Mouse (Mus musculus) bone marrow macrophage, adult 2 months (primary cell): ENCODE data around the gene Slc18b1.

Source experiments
- CTCF ChIP-seq: IDR thresholded peaks from 2 replicates; pipeline ENCODE4 v1.5.1; 2012; ENCODE audit warnings: low read depth, mild to moderate bottlenecking, low read length, moderate library complexity
- POLR2A ChIP-seq: IDR thresholded peaks from 2 replicates; pipeline ENCODE4 v1.6.1; 2012; ENCODE audit warnings: mild to moderate bottlenecking, low read depth, low read length, borderline replicate concordance

DNA sequence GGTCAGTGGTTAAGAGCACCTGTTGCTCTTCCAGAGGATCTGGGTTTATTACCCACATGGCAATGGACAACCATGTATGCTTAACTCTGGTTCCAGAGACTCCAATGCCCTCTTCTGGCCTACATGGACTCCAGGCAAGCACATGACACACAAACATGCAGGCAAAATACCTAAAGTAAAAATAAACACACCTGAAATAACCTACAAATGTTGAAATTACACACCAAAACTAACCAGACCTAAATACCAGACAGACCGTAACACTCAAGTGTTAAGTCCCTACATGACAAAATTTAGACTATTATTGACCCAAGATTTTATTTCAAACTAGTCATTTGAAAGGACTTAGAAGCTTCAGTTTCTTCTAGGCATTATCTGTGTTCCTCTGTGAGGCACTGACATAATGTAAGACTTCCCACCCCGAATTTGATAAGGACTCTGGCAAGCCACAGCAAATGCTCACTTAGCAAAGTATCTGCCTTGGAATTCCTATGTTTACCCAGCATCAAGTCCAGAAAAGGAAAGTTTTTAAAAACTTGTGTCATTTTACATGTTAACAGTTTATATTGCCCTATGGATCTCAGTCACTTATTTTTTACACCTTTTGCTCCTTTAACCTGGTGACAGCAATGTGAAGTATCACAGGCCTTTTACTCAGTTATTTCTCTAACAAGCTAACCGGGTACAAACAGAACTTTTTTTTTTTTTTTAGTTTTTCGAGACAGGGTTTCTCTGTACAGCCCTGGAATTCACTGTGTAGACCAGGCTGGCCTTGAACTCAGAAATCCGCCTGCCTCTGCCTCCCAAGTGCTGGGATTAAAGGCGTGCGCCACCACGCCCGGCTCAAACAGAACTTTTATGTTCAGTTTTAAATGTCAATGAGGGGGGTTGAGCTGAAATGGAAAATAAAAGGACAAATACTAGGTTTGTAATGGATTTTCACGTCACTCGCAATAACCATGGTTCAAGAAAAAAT, 14.7 kb upstream of the Slc18b1 start:
- no peak for TF ChIP-seq CTCF
- TF ChIP-seq POLR2A, result no peak
